Mouse (Mus musculus) liver (tissue): ENCODE data around the gene Inpp5a.

ENCODE experiments used
- DNase-seq: peaks from one replicate; pipeline ENCODE4 v3.0.0-alpha.2; 2020; ENCODE audit warnings: mixed read lengths

Gene Inpp5a

DNA sequence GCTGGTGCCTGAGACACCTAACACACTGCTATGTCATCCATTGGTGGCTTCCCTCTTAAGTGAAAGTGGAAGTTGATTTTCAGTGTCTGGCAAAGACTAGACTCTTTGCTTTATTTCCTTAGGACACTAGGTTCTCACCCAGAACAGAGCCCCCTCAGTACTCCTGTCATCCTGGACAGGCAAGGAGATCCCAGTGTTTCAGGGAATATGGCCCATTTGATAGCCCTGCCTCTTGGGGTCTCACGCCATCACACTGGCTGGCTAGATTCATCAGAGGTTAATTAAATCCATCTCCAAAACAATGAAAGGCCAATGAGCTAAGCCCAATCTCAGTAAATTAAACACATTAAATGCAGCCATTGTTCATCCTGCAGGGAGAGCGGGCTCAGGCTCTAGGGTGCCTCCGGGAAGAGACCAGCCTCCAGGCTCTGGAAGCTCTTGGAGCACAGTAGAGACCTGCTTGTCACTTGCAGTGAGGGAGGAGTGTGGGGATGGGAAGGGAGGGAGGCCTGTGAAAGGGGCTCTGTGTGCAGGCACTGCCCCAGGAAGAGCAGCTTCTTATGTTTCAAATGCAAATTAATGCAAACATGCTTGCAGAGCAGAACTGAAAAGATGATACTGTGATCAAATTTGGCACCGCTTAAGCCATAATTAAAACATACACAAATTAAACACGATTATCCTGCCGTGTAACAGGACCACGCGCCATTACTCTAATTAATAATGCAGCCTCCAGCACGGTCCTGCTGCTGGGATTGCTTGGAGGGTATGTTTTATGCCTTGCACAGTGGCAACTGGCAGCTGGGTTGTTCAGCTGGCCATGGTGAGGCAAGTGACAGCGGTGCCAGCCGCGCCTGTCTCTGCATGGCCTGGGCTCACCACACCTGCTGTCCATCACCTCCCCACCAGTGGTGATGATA, 156.1 kb downstream of the Inpp5a start:
- no peak for DNase-seq

- no peak for DNase-seq
These were observed 158.4 kb downstream of the Inpp5a start for GRCm38 (mm10) chr7:139547325-139547724.

- no peak for DNase-seq
These were observed 161.3 kb downstream of the Inpp5a start for GRCm38 (mm10) chr7:139550086-139550783.

DNA sequence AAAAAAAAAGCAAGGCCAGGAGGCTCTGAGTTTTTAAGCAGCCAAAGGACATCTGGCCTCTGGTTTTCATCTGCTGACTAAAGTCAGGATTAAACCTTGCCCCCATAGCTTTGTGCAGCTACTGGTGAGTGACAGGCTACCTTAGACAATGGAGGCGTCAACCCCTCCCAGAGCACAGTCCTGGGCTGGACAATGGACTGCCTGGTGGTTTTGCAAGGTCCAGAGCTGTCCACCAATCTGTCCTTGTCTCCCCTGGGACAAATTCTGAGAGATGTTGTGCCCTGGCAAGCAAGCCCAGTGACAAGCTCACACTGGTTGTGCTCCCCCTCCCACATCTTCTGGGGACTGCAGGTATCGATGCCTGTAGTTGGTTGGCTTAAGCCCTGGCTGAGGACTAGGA, 162.6 kb downstream of the Inpp5a start:
- DNase-seq = no peak

DNA sequence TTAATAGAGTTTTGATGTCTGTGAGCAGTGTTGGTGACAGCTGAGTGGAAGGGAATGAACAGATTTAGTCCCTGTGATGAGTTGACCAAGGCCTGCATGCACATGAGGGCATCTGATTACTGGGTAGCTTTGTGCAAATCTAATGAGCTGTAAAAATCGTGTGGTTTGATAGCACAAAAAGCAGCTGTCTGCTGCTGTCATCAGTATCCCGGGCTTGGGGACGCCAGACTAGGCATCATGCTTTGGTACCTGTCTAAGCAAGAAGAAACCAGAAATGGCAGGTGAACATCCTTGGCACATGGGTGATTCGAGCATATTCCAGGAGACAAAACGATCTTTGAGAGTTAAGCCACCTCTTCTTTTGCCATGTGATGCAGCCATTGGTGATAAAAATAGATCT, 167.4 kb downstream of the Inpp5a start:
- DNase-seq = no peak

GRCm38 (mm10) chr7:139556746-139557526, 168.0 kb downstream of the Inpp5a start:
- DNase-seq = no peak

- DNase-seq = no peak
These were observed 170.8 kb downstream of the Inpp5a start for GRCm38 (mm10) chr7:139559659-139560058.

DNA sequence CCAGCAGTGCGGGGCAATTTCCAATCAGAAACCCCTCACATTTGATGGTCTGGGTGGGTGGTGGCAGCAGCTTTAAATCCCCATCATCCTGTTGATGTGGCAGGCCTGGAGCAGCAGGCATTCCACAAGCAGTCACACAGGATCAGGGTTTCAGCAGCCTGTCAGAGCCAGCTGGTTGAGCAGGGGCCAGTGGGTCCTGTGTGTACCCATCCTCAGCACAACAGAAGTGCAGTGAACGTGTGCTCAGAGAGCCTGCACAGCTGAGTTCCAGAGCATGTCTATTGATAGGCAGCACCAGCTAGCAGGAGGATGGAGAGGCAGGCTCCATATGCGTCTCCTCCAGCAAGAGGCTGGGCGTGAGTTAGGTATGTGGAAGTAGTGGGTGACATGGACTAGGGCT, 174.5 kb downstream of the Inpp5a start:
- DNase-seq = no peak

GRCm38 (mm10) chr7:139564161-139564560, 175.3 kb downstream of the Inpp5a start:
- no peak for DNase-seq

DNA sequence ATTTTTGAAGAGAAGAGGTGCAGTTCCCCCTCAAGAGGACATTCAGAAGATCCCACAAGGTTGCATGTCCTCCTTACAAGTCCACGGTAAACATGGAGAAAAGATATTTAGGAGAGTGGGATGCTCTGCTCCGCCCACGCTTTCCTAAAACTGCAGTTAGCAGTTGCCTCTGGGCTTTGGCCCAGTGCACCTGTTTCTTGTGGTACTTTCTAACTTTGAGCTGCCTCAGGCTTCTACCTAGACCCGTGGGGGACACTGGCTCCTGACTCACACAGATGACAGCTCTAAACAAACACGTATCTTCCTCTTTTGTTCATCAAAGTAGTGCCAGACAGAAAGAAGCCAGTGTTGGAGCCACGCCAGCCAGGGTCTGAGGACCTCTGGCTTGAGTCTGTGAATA, 177.1 kb downstream of the Inpp5a start:
- no peak for DNase-seq

DNA sequence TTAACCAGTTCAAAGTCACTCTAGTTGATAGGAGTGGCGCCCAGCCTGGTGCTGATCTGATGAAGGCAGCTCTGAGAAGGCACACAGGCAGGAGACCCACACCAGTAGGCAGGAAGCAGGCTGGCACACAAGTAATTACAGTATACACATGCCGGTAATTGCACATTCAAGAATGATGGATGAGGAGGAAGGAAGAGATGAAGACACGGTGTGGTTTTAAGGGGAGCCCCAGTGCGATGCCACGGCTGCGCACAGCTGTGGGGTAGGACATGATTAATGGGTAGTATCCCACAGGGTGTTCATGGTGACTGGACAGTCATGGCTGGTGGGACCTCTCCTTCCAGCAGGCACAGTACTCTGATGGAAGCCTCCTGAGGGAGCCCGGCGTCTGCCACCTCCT, 177.6 kb downstream of the Inpp5a start:
- no peak for DNase-seq

DNA sequence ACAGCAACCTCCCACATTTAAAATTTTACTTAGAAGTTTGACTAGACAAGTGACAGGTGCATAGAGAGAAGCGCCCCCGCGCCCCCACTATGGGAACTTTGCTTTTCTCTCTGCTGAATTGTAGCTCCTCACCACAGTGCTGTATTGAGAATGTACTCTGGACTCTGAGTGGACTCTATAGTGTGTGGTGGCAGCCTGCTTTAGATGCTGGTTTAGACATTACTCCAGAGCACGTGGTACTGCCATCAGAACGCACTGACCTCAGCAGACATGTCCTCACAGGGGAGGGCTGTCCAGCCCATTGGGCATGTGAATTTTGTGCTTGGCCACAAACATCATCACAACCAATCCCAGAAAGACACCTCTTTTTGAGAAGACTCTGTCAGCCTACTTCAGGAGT, 181.9 kb downstream of the Inpp5a start:
- no peak for DNase-seq

DNA sequence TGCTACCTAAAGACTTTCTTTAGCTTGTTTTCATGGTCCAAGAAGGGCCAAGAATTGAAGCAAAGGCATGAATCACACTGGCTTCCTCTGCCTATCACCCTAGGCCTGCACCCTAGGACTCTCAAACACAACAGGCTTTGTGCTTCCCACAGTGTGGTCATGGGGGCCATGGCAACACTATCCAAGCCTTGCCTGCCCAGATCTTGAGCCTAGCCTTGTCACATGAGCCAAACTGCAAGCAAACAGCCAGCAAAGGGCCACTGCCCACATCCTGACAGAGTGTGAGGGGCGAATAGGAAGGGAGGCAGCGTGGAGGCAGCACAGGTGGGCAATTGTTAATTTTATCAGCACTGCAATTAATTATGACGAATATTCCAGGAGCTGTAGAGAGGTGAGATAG, 183.8 kb downstream of the Inpp5a start:
- DNase-seq = no peak

DNA sequence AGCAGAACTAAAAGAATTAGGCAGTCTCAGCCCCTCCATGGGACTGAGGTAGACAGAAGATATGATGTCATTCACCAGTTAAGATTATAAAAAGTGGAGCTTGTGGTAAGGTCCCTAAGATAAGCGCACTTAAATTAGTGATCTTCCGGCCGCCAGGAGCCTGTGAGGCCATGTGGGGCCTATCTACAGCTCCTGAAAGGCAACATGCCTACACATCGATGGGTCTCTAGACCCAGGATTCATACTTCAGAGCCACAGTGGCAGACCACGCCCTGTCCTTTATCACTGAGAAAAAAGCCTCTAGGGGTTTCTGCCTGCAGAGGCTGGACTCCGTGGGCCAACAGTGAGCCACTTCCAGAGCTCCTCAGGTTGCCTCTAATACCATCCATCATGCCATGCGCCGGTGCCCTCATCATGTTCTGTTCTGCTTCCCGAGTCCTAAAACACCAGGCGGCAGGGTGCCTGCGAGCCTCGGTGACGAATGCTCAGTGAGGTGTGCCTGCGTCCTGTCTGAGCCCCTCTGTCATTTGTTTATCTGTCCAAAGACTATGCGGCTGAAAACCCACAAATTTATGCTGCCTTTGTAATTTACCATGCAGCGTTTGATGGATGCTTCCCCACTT, 187.3 kb downstream of the Inpp5a start:
- DNase-seq = no peak

GRCm38 (mm10) chr7:139579261-139579905, 190.5 kb downstream of the Inpp5a start:
- no peak for DNase-seq

GRCm38 (mm10) chr7:139580851-139581775, 192.2 kb downstream of the Inpp5a start:
- no peak for DNase-seq

DNA sequence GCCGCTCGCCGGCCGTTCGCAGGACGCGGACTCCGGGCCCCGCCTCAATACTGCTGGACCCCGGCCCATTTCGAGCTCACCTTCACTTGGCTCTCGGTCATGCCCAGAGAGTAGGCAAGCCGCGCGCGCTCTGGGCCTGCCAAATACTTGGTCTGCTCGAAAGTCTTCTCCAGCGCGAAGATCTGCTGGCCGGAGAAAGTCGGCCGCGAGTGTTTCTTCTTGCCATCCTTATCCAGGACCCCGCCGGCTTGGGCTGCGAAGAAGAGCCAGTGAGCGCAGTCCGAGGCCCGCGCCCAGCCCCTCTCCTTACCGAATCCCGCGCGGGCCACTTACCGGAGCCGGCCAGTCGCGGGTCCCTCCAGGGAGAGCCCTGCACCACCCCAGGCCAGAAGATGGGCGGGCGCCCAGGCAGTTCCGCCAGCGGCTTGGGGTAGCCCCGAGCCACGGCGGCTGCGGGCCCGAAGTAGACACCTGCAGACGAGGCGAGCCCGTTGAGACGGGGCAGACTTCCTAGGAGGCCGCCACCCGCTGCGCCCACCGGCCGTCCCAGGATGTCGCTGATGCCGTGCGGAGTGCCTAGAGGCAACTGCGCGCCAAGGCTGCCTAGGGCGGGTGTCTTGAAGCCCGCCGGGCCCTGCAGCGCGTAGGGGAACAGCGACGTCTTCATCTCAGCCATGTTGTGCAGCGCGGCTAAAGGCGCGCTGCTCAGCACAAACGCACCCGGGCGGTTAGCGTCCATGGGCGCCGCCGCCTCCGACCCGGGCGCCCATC, 193.1 kb downstream of the Inpp5a start:
- DNase-seq = no peak

- peak; percentile 24 for DNase-seq
These were observed 193.7 kb downstream of the Inpp5a start, which contains the start of gene Nkx6-2 for GRCm38 (mm10) chr7:139582595-139582994. Gene Nkx6-2 (minus strand): TSS chr7:139582797.

DNA sequence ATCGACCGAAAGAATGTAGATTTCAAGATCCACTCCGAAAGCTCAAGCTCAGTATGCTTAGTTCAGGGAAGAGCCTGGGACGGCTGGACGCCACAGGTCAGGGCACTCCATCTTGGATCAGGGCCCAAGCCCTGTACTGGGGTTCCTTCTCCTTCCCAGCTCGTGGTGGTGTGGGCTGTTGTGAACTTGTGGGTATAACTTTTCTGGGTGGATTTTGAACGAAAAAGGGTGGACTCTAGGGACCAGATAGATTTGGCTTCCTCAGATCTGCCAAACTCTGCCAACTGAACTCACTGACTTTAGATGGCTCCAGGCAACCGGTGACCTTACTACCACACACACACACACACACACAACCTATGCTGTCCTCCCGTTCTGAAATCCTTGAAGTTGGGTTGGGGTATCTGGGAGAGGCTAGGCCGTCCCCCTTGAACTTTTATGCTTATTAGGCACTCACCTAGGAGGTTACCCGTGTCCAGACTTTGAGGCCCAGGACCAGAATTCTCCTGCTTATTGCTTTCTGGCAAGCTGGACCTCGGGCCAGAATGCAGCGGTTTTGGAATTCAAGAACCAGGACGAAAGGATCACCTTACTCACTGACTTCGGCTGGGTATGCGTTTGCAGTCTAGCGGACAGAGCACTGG, 194.3 kb downstream of the Inpp5a start:
- DNase-seq = no peak
